In genomic region chr16:92129843-92130242, GRCm38 (mm10) we compare ENCODE assay signal across 30 mouse cellular contexts.
"Had no signal": no experiment of that assay in that cellular context is flagged by ENCODE, and none has a peak within 500 bp of the region (broad histone marks: within the 10 kb centered on the region; RNA-seq: fewer than 3 reads in every experiment).

No protein-coding gene starts in this region.

- H3K4me3 ChIP-seq: limb, embryonic 10.5 days; limb, embryonic 12.5 days; limb, embryonic 13.5 days; limb, embryonic 15.5 days; liver, embryonic 12.5 days; liver, embryonic 13.5 days; liver, embryonic 15.5 days; lung, embryonic 15.5 days; megakaryocyte, embryonic 14.5 days; midbrain, embryonic 10.5 days; midbrain, embryonic 12.5 days; midbrain, embryonic 13.5 days; midbrain, embryonic 15.5 days; myocyte; neural tube, embryonic 12.5 days had no signal

- H3K4me1 ChIP-seq: limb, embryonic 10.5 days; limb, embryonic 12.5 days; limb, embryonic 13.5 days; limb, embryonic 15.5 days; liver, embryonic 12.5 days; liver, embryonic 13.5 days; liver, embryonic 15.5 days; lung, embryonic 15.5 days; megakaryocyte, embryonic 14.5 days; midbrain, embryonic 10.5 days; midbrain, embryonic 12.5 days; midbrain, embryonic 15.5 days; neural tube, embryonic 12.5 days had no signal

- H3K27ac ChIP-seq: limb, embryonic 10.5 days; limb, embryonic 12.5 days; limb, embryonic 13.5 days; limb, embryonic 15.5 days; liver, embryonic 12.5 days; liver, embryonic 13.5 days; liver, embryonic 14.5 days; liver, embryonic 15.5 days; lung, embryonic 15.5 days; macrophage; midbrain, embryonic 10.5 days; midbrain, embryonic 12.5 days; midbrain, embryonic 13.5 days; midbrain, embryonic 15.5 days; neural tube, embryonic 12.5 days had no signal

- H3K9ac ChIP-seq: limb, embryonic 12.5 days; limb, embryonic 13.5 days; limb, embryonic 15.5 days; liver, embryonic 12.5 days; liver, embryonic 13.5 days; liver, embryonic 14.5 days; liver, embryonic 15.5 days; liver, postnatal 0 days; lung, embryonic 14.5 days; lung, embryonic 15.5 days; midbrain, embryonic 12.5 days; midbrain, embryonic 13.5 days; midbrain, embryonic 15.5 days; neural tube, embryonic 12.5 days had no signal

- H3K9me3 ChIP-seq: limb, embryonic 10.5 days; limb, embryonic 15.5 days; liver, embryonic 12.5 days; liver, embryonic 13.5 days; liver, embryonic 15.5 days; lung, embryonic 15.5 days; midbrain, embryonic 13.5 days had no signal

- H3K4me2 ChIP-seq: limb, embryonic 12.5 days; limb, embryonic 13.5 days; limb, embryonic 15.5 days; liver, embryonic 12.5 days; liver, embryonic 13.5 days; liver, embryonic 15.5 days; lung, embryonic 14.5 days; lung, embryonic 15.5 days; midbrain, embryonic 11.5 days; midbrain, embryonic 12.5 days; midbrain, embryonic 13.5 days; midbrain, embryonic 15.5 days; neural tube, embryonic 12.5 days had no signal

- ATAC-seq: liver, embryonic 12.5 days; liver, postnatal 0 days; lung, postnatal 0 days; midbrain, embryonic 13.5 days; midbrain, embryonic 15.5 days; midbrain, embryonic 16.5 days had no signal

- DNase-seq: left cerebral cortex, postnatal 4 days; liver; liver, embryonic 13.5 days; liver, postnatal 0 days; lung, adult 18-20 months; lung, adult 2 months; lung, embryonic 14.5 days; lung, postnatal 10 days; lung, postnatal 14 days; lung, postnatal 36 days; midbrain, embryonic 14.5 days had no signal

- H3K36me3 ChIP-seq: limb, embryonic 10.5 days; limb, embryonic 12.5 days; limb, embryonic 13.5 days; limb, embryonic 15.5 days; liver, embryonic 12.5 days; liver, embryonic 13.5 days; liver, embryonic 15.5 days; lung, embryonic 15.5 days; midbrain, embryonic 10.5 days; midbrain, embryonic 12.5 days; midbrain, embryonic 15.5 days; neural tube, embryonic 12.5 days had no signal

- H3K27me3 ChIP-seq: limb, embryonic 12.5 days; limb, embryonic 13.5 days; limb, embryonic 15.5 days; liver, embryonic 13.5 days; liver, embryonic 15.5 days; lung, embryonic 15.5 days; midbrain, embryonic 12.5 days; midbrain, embryonic 13.5 days; midbrain, embryonic 15.5 days; neural tube, embryonic 12.5 days had no signal
